Mouse (Mus musculus) lung, adult 2 months (tissue): ENCODE data around the gene Sumo2.
"Not testable (repeated sequence)": the region's sequence is repeated elsewhere in the genome, so short reads cannot be mapped to it uniquely, and the experiment has no call there.

Source experiments
- CTCF ChIP-seq: fragments of 200-500 bp; IDR thresholded peaks from 2 replicates; pipeline ENCODE4 v1.5.1; 2011; ENCODE audit warnings: mild to moderate bottlenecking, low read length, control low read depth; ENCODE audit not compliant: insufficient read depth
- POLR2A ChIP-seq: fragments of 200-500 bp; IDR thresholded peaks from 2 replicates; pipeline ENCODE4 v1.6.1; 2011; ENCODE audit warnings: low read depth, mild to moderate bottlenecking, control low read depth, low read length, borderline replicate concordance; ENCODE audit errors: extremely low read depth

GRCm38 (mm10) chr11:115476630-115477029, 59.4 kb downstream of the Sumo2 start:
- not testable (repeated sequence) for TF ChIP-seq POLR2A, CTCF
